Mouse (Mus musculus): ENCODE measurements around the gene Pkhd1.
"Not testable (repeated sequence)": the region's sequence is repeated elsewhere in the genome, so short reads cannot be mapped to it uniquely, and the experiment has no call there.

Gene Pkhd1

DNA sequence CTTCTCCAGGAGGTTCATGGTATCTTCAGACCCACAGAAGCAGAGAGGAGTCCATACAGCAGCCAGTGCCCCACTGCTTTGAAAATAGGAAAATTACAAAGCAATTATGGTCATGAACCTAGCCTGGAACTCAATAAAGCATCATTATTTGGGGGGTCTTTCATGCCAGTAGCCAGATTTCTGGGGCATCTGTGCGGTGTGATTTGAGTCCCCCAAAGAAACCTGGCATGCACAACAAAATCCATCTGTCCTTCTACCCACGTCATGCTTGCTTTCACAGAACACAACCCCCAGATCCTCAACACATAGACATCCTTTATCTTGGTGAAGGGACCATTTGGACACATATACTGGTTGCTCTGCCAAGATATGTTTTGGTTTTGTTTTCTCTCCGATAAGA is 316.2 kb downstream of the Pkhd1 start:
- DNase-seq (ENCODE audit: low read depth), result no peak

GRCm38 (mm10) chr1:20288696-20289095 is 329.2 kb downstream of the Pkhd1 start:
- no peak for DNase-seq (ENCODE audit: low read depth)

DNA sequence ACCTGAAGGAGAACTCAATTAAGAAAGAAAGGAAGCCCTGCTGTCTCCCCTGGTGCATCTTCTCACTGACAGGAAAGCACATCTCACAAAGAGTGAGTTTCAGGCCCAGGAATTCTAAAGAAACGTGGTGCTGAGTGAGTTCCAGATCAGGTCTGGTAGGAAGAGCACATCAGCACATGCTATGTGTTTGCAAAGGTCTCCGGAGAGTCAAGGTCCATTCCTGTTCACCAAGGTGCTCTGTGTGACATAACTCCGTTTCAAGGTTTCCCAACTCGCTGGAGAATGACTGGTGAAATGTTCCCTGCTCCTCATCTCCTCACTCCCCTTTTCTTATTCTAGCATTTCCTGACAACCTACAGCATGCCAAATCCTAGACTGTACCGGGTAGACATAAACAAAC is 357.5 kb downstream of the Pkhd1 start:
- no peak for DNase-seq (ENCODE audit: low read depth)

GRCm38 (mm10) chr1:20248169-20248568 is 369.7 kb downstream of the Pkhd1 start:
- DNase-seq (ENCODE audit: low read depth), result no peak

DNA sequence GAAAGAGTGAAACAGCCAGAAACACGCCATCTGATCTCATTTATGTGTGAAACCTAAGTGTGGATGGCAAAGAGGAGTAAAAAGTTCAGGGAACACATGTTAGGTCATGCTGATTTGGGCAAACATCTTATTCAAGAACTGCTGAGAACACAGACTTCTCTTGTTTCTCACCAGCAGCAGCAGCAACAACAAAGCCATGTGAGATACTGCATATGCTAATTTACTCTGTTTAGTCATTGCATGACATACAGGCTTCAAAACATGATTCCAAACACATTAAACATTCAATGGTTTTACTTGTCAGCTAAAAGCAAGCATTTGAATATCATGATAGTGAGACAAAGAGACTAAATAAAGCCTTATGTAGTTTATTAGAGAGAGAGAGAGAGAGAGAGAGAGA is 401.2 kb downstream of the Pkhd1 start:
- no peak for DNase-seq (ENCODE audit: low read depth)

DNA sequence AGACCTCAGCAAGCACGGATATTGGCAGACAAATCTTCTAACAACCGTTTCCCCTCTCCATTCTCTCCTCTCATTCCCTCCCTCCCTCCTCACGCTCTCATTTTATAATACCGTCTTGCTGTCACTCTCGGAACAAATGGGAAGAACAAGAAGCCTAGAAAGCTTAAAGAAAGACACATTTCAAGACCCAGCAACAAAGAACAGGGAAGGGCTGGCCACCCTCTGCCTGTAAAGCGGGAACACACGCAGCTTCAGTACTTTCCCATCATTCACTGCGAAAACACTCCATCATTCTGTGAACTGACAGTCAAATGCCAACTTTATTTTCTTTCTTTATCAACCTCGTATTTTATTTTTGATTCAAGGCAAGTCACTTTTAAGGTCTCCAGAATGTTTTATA is 427.4 kb downstream of the Pkhd1 start:
- DNase-seq (ENCODE audit: low read depth), result no peak

DNA sequence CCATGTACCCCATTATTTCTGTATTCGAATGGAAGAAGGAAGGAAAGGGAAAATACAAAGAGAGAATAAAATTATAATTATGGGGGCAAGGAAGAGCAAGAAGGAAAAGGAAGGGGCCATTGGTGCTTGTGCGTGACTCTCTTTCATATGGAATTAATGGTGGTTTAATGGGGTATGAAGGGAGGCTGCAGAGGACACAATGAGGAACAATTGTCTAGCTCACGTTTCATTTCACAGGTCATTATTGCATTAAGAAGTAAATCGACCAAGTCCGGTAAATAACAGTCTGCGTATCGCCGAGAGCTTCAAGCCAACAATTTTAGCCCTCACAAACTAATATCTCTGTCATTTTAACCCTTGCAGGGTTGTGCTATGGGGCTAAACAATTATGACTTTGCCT is 437.7 kb downstream of the Pkhd1 start:
- no peak for DNase-seq (ENCODE audit: low read depth)

DNA sequence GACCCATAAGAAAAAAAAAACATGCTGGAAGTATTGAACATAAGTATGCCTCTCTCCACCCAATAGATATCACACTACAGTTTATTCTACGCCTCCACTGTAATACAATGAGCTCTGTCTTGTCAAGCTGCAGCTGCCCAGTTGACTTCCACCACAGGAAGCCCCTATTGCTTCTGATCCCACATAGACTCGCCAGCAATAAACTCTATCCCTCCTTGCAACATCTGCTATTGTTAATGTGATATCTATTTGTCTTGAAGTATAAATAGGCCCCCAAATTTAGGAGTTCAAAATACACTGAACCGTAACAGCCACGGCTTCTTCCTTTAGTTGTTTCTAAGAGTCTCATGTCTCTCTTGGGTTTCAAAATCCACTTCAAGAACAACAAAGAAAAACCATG is 446.7 kb downstream of the Pkhd1 start:
- DNase-seq (ENCODE audit: low read depth), result no peak

GRCm38 (mm10) chr1:20150627-20151026 is 467.2 kb downstream of the Pkhd1 start:
- not testable (repeated sequence) for DNase-seq (ENCODE audit: low read depth)

- no peak for DNase-seq (ENCODE audit: low read depth)
These were observed 467.8 kb downstream of the Pkhd1 start for GRCm38 (mm10) chr1:20150016-20150415.

GRCm38 (mm10) chr1:20136205-20136604 is 481.7 kb downstream of the Pkhd1 start:
- no peak for DNase-seq (ENCODE audit: low read depth)

DNA sequence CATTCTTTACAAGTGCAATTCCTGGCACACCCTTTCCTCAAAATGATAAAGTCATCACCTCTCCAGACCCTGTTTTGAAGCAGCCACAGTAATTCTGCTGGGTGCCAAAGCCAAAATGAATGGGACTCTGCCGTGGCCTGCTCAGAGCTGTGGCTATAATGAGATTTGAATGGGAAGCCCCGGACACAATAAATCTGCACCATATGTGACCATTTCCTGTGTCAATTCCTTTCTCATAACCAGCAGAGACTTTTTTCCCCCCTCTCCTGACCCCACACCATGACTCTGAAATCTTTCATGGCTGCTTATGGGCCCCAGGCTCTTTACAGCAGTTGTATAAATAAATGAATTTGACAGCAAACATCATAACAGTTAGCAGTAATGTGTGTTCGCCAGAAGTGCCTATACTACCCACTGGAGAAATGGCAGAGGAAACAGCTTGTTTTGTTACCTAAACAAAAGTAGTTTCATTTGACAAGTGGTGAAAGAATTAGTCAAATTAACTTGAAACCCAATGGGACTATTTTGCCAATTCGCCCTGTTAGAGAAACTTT is 482.7 kb downstream of the Pkhd1 start:
- DNase-seq (ENCODE audit: low read depth), result no peak

DNA sequence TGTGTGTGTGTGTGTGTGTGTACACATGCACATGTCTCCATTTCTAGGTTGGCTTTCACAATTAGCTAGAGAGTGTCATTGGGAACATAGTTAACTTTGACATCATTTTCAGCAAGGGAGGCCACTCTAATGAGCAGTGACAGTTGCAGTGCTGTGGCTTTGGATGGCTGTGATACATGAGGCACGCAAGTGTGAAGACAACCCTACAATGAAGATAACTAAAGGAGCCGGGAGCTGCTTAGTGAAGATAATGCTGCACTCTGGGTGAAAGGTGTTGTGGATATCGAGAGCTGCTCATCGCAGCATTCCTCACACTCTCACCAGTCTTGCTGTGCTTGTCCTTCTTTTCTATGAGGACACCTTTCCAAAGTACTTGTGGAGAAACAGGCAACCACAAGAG is 484.2 kb downstream of the Pkhd1 start:
- DNase-seq (ENCODE audit: low read depth), result no peak

DNA sequence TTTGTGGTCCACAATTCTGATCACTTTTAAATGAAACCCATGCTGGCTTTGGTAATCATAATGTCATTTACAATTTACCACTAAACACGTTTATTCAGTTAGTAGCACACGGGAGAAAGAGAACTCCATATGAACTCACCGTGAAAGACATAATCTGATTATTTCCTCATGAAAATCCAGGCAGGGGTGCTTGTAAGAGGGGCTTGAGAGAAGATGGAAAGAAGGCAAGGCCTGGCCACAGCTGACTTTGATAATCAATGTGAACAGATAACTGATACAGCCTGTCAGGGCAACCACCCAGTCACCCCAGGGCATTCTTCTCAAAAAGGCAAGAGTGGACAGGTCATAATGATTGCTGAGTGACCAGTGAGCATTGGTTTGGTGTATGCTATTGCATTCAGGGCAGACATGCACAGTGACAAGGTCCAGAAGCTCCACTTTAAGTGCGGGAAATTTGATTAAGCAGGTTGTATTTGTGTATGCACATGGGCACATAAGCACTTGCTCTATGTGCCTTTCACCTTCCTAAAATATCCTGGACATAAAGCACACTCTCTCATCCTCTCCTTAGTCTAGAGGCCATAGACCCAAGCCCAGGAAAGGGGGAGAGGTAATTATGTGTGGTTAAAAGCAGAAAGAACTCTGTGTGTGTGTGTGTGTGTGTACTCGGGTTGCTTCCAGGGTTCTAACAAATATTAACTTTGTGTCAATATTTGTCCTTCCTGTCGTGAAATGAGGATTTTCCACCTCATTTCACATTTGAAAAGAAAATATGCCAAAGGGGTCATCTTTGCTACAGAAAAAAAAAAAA is 485.9 kb downstream of the Pkhd1 start:
- DNase-seq (ENCODE audit: low read depth), result no peak

GRCm38 (mm10) chr1:20117331-20117730 is 500.5 kb downstream of the Pkhd1 start:
- DNase-seq (ENCODE audit: low read depth), result no peak

- no peak for DNase-seq (ENCODE audit: low read depth)
These were observed 548.1 kb downstream of the Pkhd1 start for GRCm38 (mm10) chr1:20069733-20070132.

GRCm38 (mm10) chr1:20058245-20058644 is 559.6 kb downstream of the Pkhd1 start:
- DNase-seq (ENCODE audit: low read depth), result no peak

DNA sequence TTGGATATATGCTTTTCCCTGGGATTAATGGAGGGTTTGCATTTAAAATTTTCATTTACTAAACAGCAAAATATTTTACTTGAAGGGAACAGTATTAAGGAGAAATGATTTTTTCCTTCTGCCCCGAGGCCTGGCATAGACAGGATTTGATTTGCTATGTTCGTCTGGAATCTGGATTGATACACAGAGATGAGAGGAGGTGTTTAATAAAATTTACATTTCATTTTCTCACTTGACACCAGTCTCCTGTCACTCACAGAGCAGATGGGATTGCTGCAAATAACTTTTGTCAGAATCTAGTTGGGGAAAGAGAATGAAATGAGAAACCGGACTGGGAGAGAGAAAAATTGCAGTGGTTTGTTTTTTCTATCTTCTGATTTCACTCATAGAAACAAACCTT is 578.5 kb downstream of the Pkhd1 start:
- no peak for DNase-seq (ENCODE audit: low read depth)

- DNase-seq (ENCODE audit: low read depth), result no peak
These were observed 582.6 kb downstream of the Pkhd1 start for GRCm38 (mm10) chr1:20035277-20035676.

DNA sequence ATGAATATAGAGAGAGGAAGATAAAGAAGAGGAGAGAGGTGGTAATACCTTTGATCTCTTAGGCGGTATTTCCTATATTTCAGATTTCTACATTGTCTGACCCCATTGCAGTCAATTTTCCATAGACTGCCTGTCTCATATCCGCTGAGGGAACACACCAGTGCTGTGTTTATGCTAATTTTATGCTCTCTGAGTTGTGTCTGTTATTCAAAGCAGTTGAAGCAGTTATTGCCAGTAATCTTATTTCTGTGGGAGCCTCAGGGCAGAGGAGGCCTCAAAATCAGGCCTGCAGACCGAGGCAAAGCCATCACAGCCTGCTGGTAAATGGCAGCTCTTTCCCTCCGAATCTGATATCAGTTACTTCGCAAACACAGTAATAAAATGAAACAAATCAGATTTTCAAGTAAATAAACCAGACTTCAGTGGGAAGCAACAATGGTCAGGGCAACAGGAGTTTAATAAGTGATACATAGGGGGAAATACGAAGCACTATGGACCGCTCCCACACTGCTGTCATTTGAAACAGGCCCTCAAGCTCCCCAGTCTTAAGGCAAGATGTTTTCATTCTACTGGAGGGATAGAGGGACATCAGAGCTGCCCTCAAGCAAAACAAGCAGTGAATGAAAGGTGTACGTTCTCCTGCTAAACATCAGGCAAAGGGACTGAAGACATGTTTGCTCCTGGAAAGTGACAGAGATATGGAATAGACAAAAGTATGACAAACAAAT is 599.5 kb downstream of the Pkhd1 start:
- DNase-seq (ENCODE audit: low read depth), result no peak

DNA sequence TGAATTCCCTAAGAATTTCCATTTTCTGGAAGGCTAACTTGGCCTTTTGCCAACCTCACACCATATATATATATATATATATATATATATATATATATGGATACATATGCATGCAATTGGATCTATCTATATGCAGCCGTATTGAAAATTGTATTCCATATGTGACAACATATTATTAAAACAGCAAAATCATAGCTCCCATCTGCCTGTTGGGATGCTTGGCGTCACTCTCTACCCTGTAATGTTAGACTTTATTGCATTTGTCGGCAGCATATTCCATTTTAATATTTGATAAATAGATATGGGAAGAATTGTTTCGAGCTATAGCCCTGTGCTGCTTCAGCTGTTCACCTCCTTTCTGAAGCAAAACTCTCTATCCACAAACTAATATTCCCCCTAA is 600.2 kb downstream of the Pkhd1 start:
- DNase-seq (ENCODE audit: low read depth), result no peak

Measured in induced T-regulatory cell, adult 2 months (primary cell).